ENCODE assay signal across 13 mouse cellular contexts in the genomic region with DNA sequence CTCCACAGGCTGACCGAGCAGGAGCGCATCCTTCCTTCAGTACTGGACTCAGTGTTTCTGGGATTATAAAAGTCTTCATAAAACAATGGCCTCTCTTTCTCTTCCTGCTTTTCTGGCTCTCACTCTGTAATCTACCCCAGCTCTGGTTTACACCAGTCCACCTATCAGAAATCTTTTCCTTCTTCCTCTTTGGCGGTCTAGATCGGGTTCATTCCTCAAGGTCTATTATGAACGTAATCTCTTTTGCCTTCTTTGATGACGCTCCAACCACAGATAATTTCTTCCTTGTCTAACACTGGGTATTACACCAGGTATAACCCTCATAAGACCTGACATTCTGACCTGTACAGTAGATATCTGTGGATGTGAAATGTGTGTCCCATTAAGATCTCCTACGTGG. TPM values are rescaled to one million over a fixed set of nuclear protein-coding genes. Genes with fewer than 3 reads are reported as not detected.
DNase-seq lines count a peak whose midpoint lies in the region; ATAC-seq and TF ChIP-seq lines count a peak whose summit lies in the region.
"Had no signal": no experiment of that assay in that cellular context is flagged by ENCODE, and none has a peak within 500 bp of the region (broad histone marks: within the 10 kb centered on the region; RNA-seq: fewer than 3 reads in every experiment).

No protein-coding gene starts in this region.

- TF ChIP-seq CTCF in intestine, postnatal 0 days (IDR thresholded peaks at IDR 0.05; ENCODE audit: low read depth) = no peak
- no peak for TF ChIP-seq CTCF in stomach, postnatal 0 days (IDR thresholded peaks at IDR 0.05; ENCODE audit: low read depth)

- 0 out of 2 replicates have a peak overlapping the region, but pooled peaks have one; percentile 71 for H3K4me2 ChIP-seq in embryonic facial prominence, embryonic 12.5 days (replicated peaks)
- no peak overlapping the region for H3K4me2 ChIP-seq in midbrain, embryonic 16.5 days (ENCODE audit: low read length)
- H3K4me2 ChIP-seq in intestine, postnatal 0 days (replicated peaks; ENCODE audit: low read depth) = peak overlapping the region; percentile 72
- no peak overlapping the region for H3K4me2 ChIP-seq in stomach, postnatal 0 days (replicated peaks; ENCODE audit: low read depth)

- no peaks in the 10 kb centered on the region for H3K36me3 ChIP-seq in embryonic facial prominence, embryonic 12.5 days
- H3K36me3 ChIP-seq in embryonic facial prominence, embryonic 10.5 days (replicated peaks) = peaks cover 4% of the 10 kb centered on the region
- H3K36me3 ChIP-seq in midbrain, embryonic 10.5 days = peaks cover 25% of the 10 kb centered on the region
- H3K36me3 ChIP-seq in midbrain, embryonic 16.5 days (ENCODE audit: control insufficient read depth, insufficient read depth, low read length) = no peaks in the 10 kb centered on the region
- no peaks in the 10 kb centered on the region for H3K36me3 ChIP-seq in intestine, postnatal 0 days (ENCODE audit: control insufficient read depth, insufficient read depth)
- no peaks in the 10 kb centered on the region for H3K36me3 ChIP-seq in stomach, postnatal 0 days (ENCODE audit: control insufficient read depth, insufficient read depth, low read length)

- no peak for DNase-seq in embryonic facial prominence, embryonic 10.5 days (ENCODE audit: low spot score)
- DNase-seq in midbrain, embryonic 10.5 days (ENCODE audit: low spot score) = no peak
- DNase-seq in stomach, postnatal 0 days (ENCODE audit: low spot score) = no peak
- DNase-seq in thymus, postnatal 25 days = no peak
- no peak for DNase-seq in cerebellum, adult 18-20 months
- DNase-seq: cerebellum, adult 2 months; heart, adult 11 months; kidney, adult 11 months; lung, adult 18-20 months had no signal

- no peak for ATAC-seq in embryonic facial prominence, embryonic 12.5 days (ENCODE audit: insufficient number of reproducible peaks, insufficient read depth, low FRiP score, low TSS enrichment)
- ATAC-seq in midbrain, embryonic 16.5 days = no peak
- ATAC-seq in intestine, postnatal 0 days = peak; percentile 63
- ATAC-seq in stomach, postnatal 0 days (ENCODE audit: low FRiP score, low TSS enrichment) = peak; percentile 24

- H3K4me3 ChIP-seq in embryonic facial prominence, embryonic 12.5 days = no peak overlapping the region; the same call in 1 of the 2 replicates
- no peak overlapping the region for H3K4me3 ChIP-seq in embryonic facial prominence, embryonic 10.5 days
- H3K4me3 ChIP-seq in midbrain, embryonic 10.5 days = peak overlapping the region; percentile 89; the same call in 1 of the 2 replicates
- no peak overlapping the region for H3K4me3 ChIP-seq in midbrain, embryonic 16.5 days (ENCODE audit: low read depth, low read length)
- no peak overlapping the region for H3K4me3 ChIP-seq in intestine, postnatal 0 days (ENCODE audit: low read depth, low read length)
- no peak overlapping the region for H3K4me3 ChIP-seq in stomach, postnatal 0 days (ENCODE audit: low read depth, low read length)

- no peak overlapping the region for H3K27ac ChIP-seq in embryonic facial prominence, embryonic 12.5 days
- no peak overlapping the region for H3K27ac ChIP-seq in embryonic facial prominence, embryonic 10.5 days (replicated peaks)
- no peak overlapping the region for H3K27ac ChIP-seq in midbrain, embryonic 10.5 days (replicated peaks)
- no peak overlapping the region for H3K27ac ChIP-seq in midbrain, embryonic 16.5 days (ENCODE audit: low read length)
- H3K27ac ChIP-seq in intestine, postnatal 0 days (ENCODE audit: low read depth, low read length) = peak overlapping the region; percentile 100
- no peak overlapping the region for H3K27ac ChIP-seq in stomach, postnatal 0 days (replicated peaks)

- no peaks in the 10 kb centered on the region for H3K9me3 ChIP-seq in embryonic facial prominence, embryonic 12.5 days
- no peaks in the 10 kb centered on the region for H3K9me3 ChIP-seq in embryonic facial prominence, embryonic 10.5 days
- no peaks in the 10 kb centered on the region for H3K9me3 ChIP-seq in midbrain, embryonic 10.5 days (replicated peaks)
- H3K9me3 ChIP-seq in midbrain, embryonic 16.5 days (replicated peaks; ENCODE audit: control insufficient read depth, low read length, poor library complexity, severe bottlenecking) = no peaks in the 10 kb centered on the region
- no peaks in the 10 kb centered on the region for H3K9me3 ChIP-seq in intestine, postnatal 0 days (ENCODE audit: control insufficient read depth)
- no peaks in the 10 kb centered on the region for H3K9me3 ChIP-seq in stomach, postnatal 0 days (ENCODE audit: control insufficient read depth, low read length)
- H3K9me3 ChIP-seq: G1E had no signal

- H3K4me1 ChIP-seq in embryonic facial prominence, embryonic 12.5 days = peaks cover 24% of the 10 kb centered on the region
- peaks cover 36% of the 10 kb centered on the region for H3K4me1 ChIP-seq in embryonic facial prominence, embryonic 10.5 days
- peaks cover 32% of the 10 kb centered on the region for H3K4me1 ChIP-seq in midbrain, embryonic 10.5 days
- peaks cover 26% of the 10 kb centered on the region for H3K4me1 ChIP-seq in midbrain, embryonic 16.5 days (ENCODE audit: control insufficient read depth, insufficient read depth, low read length)
- H3K4me1 ChIP-seq in intestine, postnatal 0 days (replicated peaks; ENCODE audit: control insufficient read depth, insufficient read depth, low read length) = peaks cover 10% of the 10 kb centered on the region
- 0 out of 2 replicates have a peak, but pooled peaks cover 2% of the 10 kb centered on the region for H3K4me1 ChIP-seq in stomach, postnatal 0 days (replicated peaks; ENCODE audit: control insufficient read depth, insufficient read depth)

- H3K9ac ChIP-seq in embryonic facial prominence, embryonic 12.5 days = no peak overlapping the region
- H3K9ac ChIP-seq in midbrain, embryonic 16.5 days (ENCODE audit: low read depth, low read length) = no peak overlapping the region
- H3K9ac ChIP-seq in intestine, postnatal 0 days (ENCODE audit: low read depth, low read length) = no peak overlapping the region
- no peak overlapping the region for H3K9ac ChIP-seq in stomach, postnatal 0 days (ENCODE audit: low read length)

- no peak for TF ChIP-seq EP300 in stomach, postnatal 0 days (optimal IDR thresholded peaks at IDR 0.05)

- H3K27me3 ChIP-seq in embryonic facial prominence, embryonic 12.5 days = no peaks in the 10 kb centered on the region
- H3K27me3 ChIP-seq in embryonic facial prominence, embryonic 10.5 days (replicated peaks; ENCODE audit: low read depth, poor library complexity, severe bottlenecking) = no peaks in the 10 kb centered on the region
- no peaks in the 10 kb centered on the region for H3K27me3 ChIP-seq in midbrain, embryonic 10.5 days (ENCODE audit: low read depth, poor library complexity, severe bottlenecking)
- no peaks in the 10 kb centered on the region for H3K27me3 ChIP-seq in midbrain, embryonic 16.5 days (ENCODE audit: control insufficient read depth, insufficient read depth, low read depth, low read length)
- no peaks in the 10 kb centered on the region for H3K27me3 ChIP-seq in intestine, postnatal 0 days (replicated peaks; ENCODE audit: control insufficient read depth, insufficient read depth, low read length)
- no peaks in the 10 kb centered on the region for H3K27me3 ChIP-seq in stomach, postnatal 0 days (ENCODE audit: control insufficient read depth, insufficient read depth, low read length)

- WGBS in embryonic facial prominence, embryonic 12.5 days = 80% methylated on average over 7 of the region's 7 CpGs
- 86% methylated on average over 7 of the region's 7 CpGs for WGBS in embryonic facial prominence, embryonic 10.5 days
- WGBS in midbrain, embryonic 10.5 days = 91% methylated on average over 7 of the region's 7 CpGs
- 90% methylated on average over 7 of the region's 7 CpGs for WGBS in midbrain, embryonic 16.5 days
- 44% methylated on average over 7 of the region's 7 CpGs for WGBS in intestine, postnatal 0 days
- whole genome bisulfite sequencing in stomach, postnatal 0 days = 68% methylated on average over 7 of the region's 7 CpGs

RNA-seq across cellular contexts. Expression of gene Jmjd1c, which starts 1.0 kb away (rescaled TPM):
- polyA plus RNA-seq in embryonic facial prominence, embryonic 12.5 days (2016; fragmentation: Nextera tagmentation; extraction: Ambion mirVana) = 56.3 and 62.7 TPM in 2 replicates
- polyA plus RNA-seq in embryonic facial prominence, embryonic 10.5 days (2016; fragmentation: Nextera tagmentation; extraction: Ambion mirVana) = 33.1 and 34.9 TPM in 2 replicates
- 27.1 and 28.4 TPM in 2 replicates for polyA plus RNA-seq in midbrain, embryonic 10.5 days (2016; fragmentation: Nextera tagmentation; extraction: Ambion mirVana)
- 41.7 and 42.3 TPM in 2 replicates for polyA plus RNA-seq in midbrain, embryonic 16.5 days (2015; fragmentation: Nextera tagmentation; extraction: Ambion mirVana)
- 33.4 and 39.6 TPM in 2 replicates for polyA plus RNA-seq in intestine, postnatal 0 days (2015; fragmentation: Nextera tagmentation; extraction: Ambion mirVana)
- polyA plus RNA-seq in stomach, postnatal 0 days (2015; fragmentation: Nextera tagmentation; extraction: Ambion mirVana) = 28.8 and 30.7 TPM in 2 replicates

RNA-seq across cellular contexts. Expression of gene Reep3, which starts 1.8 kb away (rescaled TPM):
- polyA plus RNA-seq in embryonic facial prominence, embryonic 12.5 days (2016; fragmentation: Nextera tagmentation; extraction: Ambion mirVana) = 38.7 and 39.7 TPM in 2 replicates
- polyA plus RNA-seq in embryonic facial prominence, embryonic 10.5 days (2016; fragmentation: Nextera tagmentation; extraction: Ambion mirVana) = 23.7 and 24.6 TPM in 2 replicates
- 31.7 and 36.7 TPM in 2 replicates for polyA plus RNA-seq in midbrain, embryonic 10.5 days (2016; fragmentation: Nextera tagmentation; extraction: Ambion mirVana)
- polyA plus RNA-seq in midbrain, embryonic 16.5 days (2015; fragmentation: Nextera tagmentation; extraction: Ambion mirVana) = 28.2 and 28.6 TPM in 2 replicates
- 77.4 and 81.2 TPM in 2 replicates for polyA plus RNA-seq in intestine, postnatal 0 days (2015; fragmentation: Nextera tagmentation; extraction: Ambion mirVana)
- polyA plus RNA-seq in stomach, postnatal 0 days (2015; fragmentation: Nextera tagmentation; extraction: Ambion mirVana) = 38.2 and 38.6 TPM in 2 replicates

Comparison
In these comparisons a context has a peak if more than half of its experiments do, and no peak if none do; other contexts are left out.
1. ATAC-seq: peak in intestine, postnatal 0 days (single experiment) and stomach, postnatal 0 days (single experiment); none in embryonic facial prominence, embryonic 12.5 days (single experiment) and midbrain, embryonic 16.5 days (single experiment).
2. H3K4me2 ChIP-seq: peak in embryonic facial prominence, embryonic 12.5 days (single experiment) and intestine, postnatal 0 days (single experiment); none in midbrain, embryonic 16.5 days (single experiment) and stomach, postnatal 0 days (single experiment).